Mouse (Mus musculus) forebrain, postnatal 0 days (tissue): ENCODE measurements around the gene Tspan5. TPM values are rescaled to one million over a fixed set of nuclear protein-coding genes. Genes with fewer than 3 reads are reported as not detected.

Experiments
- ATAC-seq: fragments of 200-750 bp; cut with Nextera tagmentation; 2 replicates; pipeline ENCODE4 v1.8.0; 2017; ENCODE audit warnings: mild to moderate bottlenecking, moderate library complexity
- DNase-seq: peaks from one replicate; pipeline ENCODE4 v3.0.0-alpha.2; 2015
- H3K27ac ChIP-seq: fragments of 300-500 bp; sonication (generic); 2 replicates; pipeline ENCODE4 v1.5.1; 2014; ENCODE audit warnings: low read depth, mild to moderate bottlenecking, antibody characterized with exemption, low read length, moderate library complexity, mixed read lengths
- H3K27me3 ChIP-seq: fragments of 300-500 bp; sonication (generic); 2 replicates; pipeline ENCODE4 v1.6.1; 2014; ENCODE audit warnings: mild to moderate bottlenecking, low read length, mixed read lengths; ENCODE audit not compliant: insufficient read depth
- H3K36me3 ChIP-seq: fragments of 300-500 bp; sonication (generic); 2 replicates; pipeline ENCODE4 v1.6.1; 2014; ENCODE audit warnings: mild to moderate bottlenecking, moderate library complexity; ENCODE audit not compliant: insufficient read depth
- H3K4me1 ChIP-seq: fragments of 300-500 bp; sonication (generic); 2 replicates; pipeline ENCODE4 v1.6.1; 2014; ENCODE audit warnings: antibody characterized with exemption; ENCODE audit not compliant: insufficient read depth
- H3K4me2 ChIP-seq: fragments of 300-500 bp; sonication (generic); 2 replicates; pipeline ENCODE4 v1.6.1; 2014; ENCODE audit warnings: low read depth, mild to moderate bottlenecking, moderate library complexity
- H3K4me3 ChIP-seq: fragments of 300-500 bp; sonication (generic); 2 replicates; pipeline ENCODE4 v1.5.1; 2014; ENCODE audit warnings: low read depth, low read length, mixed read lengths
- H3K9ac ChIP-seq: fragments of 300-500 bp; sonication (generic); 2 replicates; pipeline ENCODE4 v1.6.1; 2014; ENCODE audit warnings: mild to moderate bottlenecking
- H3K9me3 ChIP-seq: fragments of 300-500 bp; sonication (generic); 2 replicates; pipeline ENCODE4 v1.6.1; 2016; ENCODE audit warnings: low read length
- CTCF ChIP-seq: sonication (generic); IDR thresholded peaks from 2 replicates; pipeline ENCODE4 v1.5.1; 2016; ENCODE audit warnings: antibody characterized with exemption, control low read depth, low read depth
- WGBS: fragments of 180-500 bp; shearing (Covaris S2); extraction: QIAGEN DNeasy Blood & Tissue Kit; methylation state at CpG from one replicate; pipeline ENCODE4 v1.1.7; 2014; 5-methylcytosine and 5-hydroxymethylcytosine counted together
- polyA plus RNA-seq: library from polyadenylated mRNA; unstranded; fragments of >200 nt; fragmentation: Nextera tagmentation; extraction: Ambion mirVana; gene quantifications from 2 replicates; pipeline ENCODE4 v1.2.1, GENCODE M21; 2015
- total RNA-seq: library from RNA; depleted of rRNA; stranded (reverse); fragments of >200 nt; gene quantifications from 2 replicates; pipeline ENCODE4 v1.2.3, GENCODE M21; 2014

Tspan5 gene
- total and polyA plus RNA-seq, 2 experiments from 2014 or later, result 96.8 to 149 TPM

GRCm38 (mm10) chr3:138807795-138808194 is 65.8 kb downstream of the Tspan5 start:
- DNase-seq, result no peak
- no peak for ATAC-seq
- Histone ChIP-seq H3K9me3 (no peaks in the 10 kb centered on the region), H3K36me3 (no peaks in the 10 kb centered on the region), H3K4me3 (no peak overlapping the region), H3K9ac (no peak overlapping the region), H3K4me2 (no peak overlapping the region), H3K27me3 (no peaks in the 10 kb centered on the region), H3K4me1 (peaks cover 16% of the 10 kb centered on the region), H3K27ac (no peak overlapping the region)
- no peak for TF ChIP-seq CTCF
- WGBS, result 75% methylated on average over 4 of the region's 4 CpGs

DNA sequence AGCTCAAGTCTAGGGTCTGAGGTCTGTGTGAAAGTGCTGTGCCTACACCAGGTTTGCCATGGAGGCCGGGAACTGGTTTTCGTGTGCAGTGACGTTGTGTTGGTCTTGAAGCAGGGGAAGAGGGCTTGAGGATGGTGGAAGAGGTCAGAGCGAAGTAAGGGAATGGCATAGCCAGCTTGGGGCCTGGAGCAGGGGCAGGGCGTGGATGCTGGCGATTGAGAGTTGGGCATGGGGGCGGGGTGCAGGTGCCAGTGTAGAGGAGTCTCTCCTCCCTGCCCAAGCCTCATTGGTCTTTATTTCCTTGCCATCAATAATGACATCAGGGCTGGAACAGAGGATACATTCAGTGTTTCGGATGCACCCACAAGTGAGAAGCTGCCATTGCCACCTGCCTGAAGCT is 67.5 kb downstream of the Tspan5 start:
- DNase-seq (no peak), ATAC-seq (no peak)
- no peaks in the 10 kb centered on the region for H3K9me3 ChIP-seq
- TF ChIP-seq CTCF, result no peak
- WGBS, result 83% methylated on average over 8 of the region's 8 CpGs
- no peak overlapping the region for H3K27ac ChIP-seq
- H3K4me3 ChIP-seq, result no peak overlapping the region
- no peaks in the 10 kb centered on the region for H3K27me3 ChIP-seq
- peaks cover 4% of the 10 kb centered on the region for H3K4me1 ChIP-seq
- no peaks in the 10 kb centered on the region for H3K36me3 ChIP-seq
- H3K9ac ChIP-seq, result no peak overlapping the region
- no peak overlapping the region for H3K4me2 ChIP-seq

GRCm38 (mm10) chr3:138812565-138812964 is 70.6 kb downstream of the Tspan5 start:
- Histone ChIP-seq H3K36me3 (no peaks in the 10 kb centered on the region), H3K27ac (no peak overlapping the region), H3K27me3 (no peaks in the 10 kb centered on the region), H3K9me3 (no peaks in the 10 kb centered on the region), H3K4me3 (no peak overlapping the region), H3K4me1 (peaks cover 7% of the 10 kb centered on the region), H3K4me2 (no peak overlapping the region), H3K9ac (no peak overlapping the region)
- 46% methylated on average over 3 of the region's 3 CpGs for WGBS
- ATAC-seq, result no peak
- DNase-seq, result no peak
- TF ChIP-seq CTCF, result no peak

DNA sequence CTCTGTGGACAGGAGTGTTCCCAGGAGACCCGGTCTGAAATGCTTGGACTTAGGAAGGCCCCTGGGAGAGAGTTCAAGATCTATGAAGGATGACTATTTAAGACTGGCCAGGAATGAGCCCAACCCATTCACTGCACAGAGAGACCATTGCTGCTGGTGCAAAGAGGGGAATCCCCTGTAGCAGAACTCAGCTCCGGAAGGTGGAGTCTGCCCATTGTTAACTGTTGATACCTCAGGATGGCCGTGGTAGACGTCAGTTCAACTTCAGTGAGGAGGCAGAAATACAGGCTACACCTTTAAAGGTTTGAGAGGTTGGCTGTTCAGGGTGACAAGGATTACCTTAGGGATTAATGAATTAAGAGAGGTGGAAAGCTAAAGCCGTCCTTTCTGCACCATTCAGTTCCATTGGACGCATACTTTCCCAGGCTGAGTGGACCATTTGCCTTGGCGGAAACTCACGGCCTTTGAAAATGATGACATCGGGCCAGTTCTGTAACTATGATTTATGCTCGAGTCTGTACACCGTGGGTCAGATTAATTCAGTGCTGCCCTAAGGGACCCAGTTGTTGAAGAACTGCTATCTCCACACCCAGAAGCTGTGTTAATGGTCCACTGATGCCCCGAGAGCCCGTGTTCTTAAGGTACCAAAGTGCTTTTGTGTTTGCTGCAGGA is 71.3 kb downstream of the Tspan5 start:
- Histone ChIP-seq H3K4me3 (no peak overlapping the region), H3K4me2 (no peak overlapping the region), H3K4me1 (peaks cover 7% of the 10 kb centered on the region), H3K27ac (no peak overlapping the region), H3K27me3 (no peaks in the 10 kb centered on the region), H3K9me3 (no peaks in the 10 kb centered on the region), H3K9ac (no peak overlapping the region), H3K36me3 (no peaks in the 10 kb centered on the region)
- no peak for TF ChIP-seq CTCF
- no peak for DNase-seq
- ATAC-seq, result no peak
- WGBS, result 86% methylated on average over 13 of the region's 13 CpGs

- 51% methylated on average over 5 of the region's 5 CpGs for WGBS
- TF ChIP-seq CTCF, result no peak
- no peak overlapping the region for H3K9ac ChIP-seq
- no peak for DNase-seq
- H3K27me3 ChIP-seq, result no peaks in the 10 kb centered on the region
- H3K4me2 ChIP-seq, result no peak overlapping the region
- ATAC-seq, result 0 out of 2 replicates have a peak, but pooled peaks have one; percentile 16
- no peak overlapping the region for H3K27ac ChIP-seq
- no peak overlapping the region for H3K4me3 ChIP-seq
- no peaks in the 10 kb centered on the region for H3K36me3 ChIP-seq
- no peaks in the 10 kb centered on the region for H3K9me3 ChIP-seq
- peaks cover 7% of the 10 kb centered on the region for H3K4me1 ChIP-seq
Measured at GRCm38 (mm10) chr3:138814457-138814856, 72.5 kb downstream of the Tspan5 start.

GRCm38 (mm10) chr3:138815127-138815837 is 73.3 kb downstream of the Tspan5 start:
- Histone ChIP-seq H3K27ac (no peak overlapping the region), H3K4me3 (no peak overlapping the region), H3K9ac (no peak overlapping the region), H3K27me3 (no peaks in the 10 kb centered on the region), H3K36me3 (no peaks in the 10 kb centered on the region), H3K4me1 (peaks cover 7% of the 10 kb centered on the region), H3K4me2 (no peak overlapping the region), H3K9me3 (no peaks in the 10 kb centered on the region)
- ATAC-seq (no peak), DNase-seq (no peak)
- WGBS, result 82% methylated on average over 7 of the region's 7 CpGs
- TF ChIP-seq CTCF, result no peak

DNA sequence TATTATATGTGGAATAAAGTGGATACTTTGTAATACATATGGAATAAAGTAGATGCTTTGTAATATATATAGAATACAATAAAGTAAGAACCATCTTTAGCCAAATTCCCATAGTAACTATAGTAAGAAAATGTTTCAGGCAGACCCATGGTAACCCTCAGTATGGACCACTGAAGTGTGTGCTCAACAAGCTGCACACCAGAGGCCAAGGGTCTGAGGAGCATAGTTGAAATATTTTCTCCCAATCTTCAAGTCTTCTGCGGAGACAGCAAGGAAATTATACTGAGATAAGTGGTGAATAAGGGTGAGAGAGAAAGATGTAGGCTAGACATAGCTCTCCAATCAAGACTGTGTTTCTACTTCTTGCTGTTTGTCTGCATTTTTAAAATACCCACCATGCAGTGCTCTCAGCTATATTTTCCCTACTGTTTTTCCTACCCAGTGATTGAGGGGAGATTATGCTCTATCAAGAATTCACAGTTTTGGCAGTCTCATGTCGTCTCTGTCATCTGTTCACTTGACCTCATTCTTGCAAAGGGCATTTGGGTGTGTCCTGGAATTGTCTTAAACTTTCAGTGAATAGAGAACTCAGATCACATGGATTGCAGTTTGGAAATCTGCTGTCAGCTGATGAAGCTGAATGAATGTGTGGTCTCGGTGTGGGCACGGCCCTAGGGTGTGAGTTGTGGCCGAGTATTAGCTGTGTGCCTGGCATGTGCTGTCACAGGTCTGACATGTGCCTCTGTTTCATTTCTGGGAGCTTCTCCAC is 75.1 kb downstream of the Tspan5 start:
- Histone ChIP-seq H3K4me2 (no peak overlapping the region), H3K27me3 (no peaks in the 10 kb centered on the region), H3K9ac (no peak overlapping the region), H3K9me3 (no peaks in the 10 kb centered on the region), H3K36me3 (no peaks in the 10 kb centered on the region), H3K27ac (no peak overlapping the region), H3K4me3 (no peak overlapping the region), H3K4me1 (peaks cover 7% of the 10 kb centered on the region; the same call in 1 of the 2 replicates)
- WGBS, result 59% methylated on average over 5 of the region's 5 CpGs
- ATAC-seq (no peak), DNase-seq (no peak)
- no peak for TF ChIP-seq CTCF
